Mouse (Mus musculus): ENCODE measurements around the gene Fam89b. TPM values are rescaled to one million over a fixed set of nuclear protein-coding genes. Genes with fewer than 3 reads are reported as not detected.

Fam89b gene
- polyA plus RNA-seq, 1 experiment from 2014 or later: 29.7 TPM

- 26% methylated on average over 35 of the region's 36 CpGs for WGBS (ENCODE audit: insufficient replicate concordance)
- Histone ChIP-seq H3K27me3 (ENCODE audit: control insufficient read depth, insufficient read depth, low read depth, low read length) (peaks cover 46% of the 10 kb centered on the region), H3K4me2 (ENCODE audit: low read depth, low read length) (peak overlapping the region; percentile 19; the same call in 1 of the 2 replicates), H3K27ac (ENCODE audit: low read length) (no peak overlapping the region), H3K9me3 (replicated peaks; ENCODE audit: control insufficient read depth, low read length) (no peaks in the 10 kb centered on the region), H3K36me3 (ENCODE audit: control insufficient read depth, insufficient read depth) (no peaks in the 10 kb centered on the region; the same call in 1 of the 2 replicates), H3K4me3 (ENCODE audit: low read depth, low read length) (no peak overlapping the region), H3K4me1 (ENCODE audit: control insufficient read depth, low read depth, low read length) (peaks cover 2% of the 10 kb centered on the region; the same call in 1 of the 2 replicates), H3K9ac (ENCODE audit: low read depth, low read length) (0 out of 2 replicates have a peak overlapping the region, but pooled peaks have one; percentile 11)
- no peak for ATAC-seq (ENCODE audit: low read depth)
Measured at GRCm38 (mm10) chr19:5756991-5757636, 27.7 kb upstream of the Fam89b start.

- H3K4me3 ChIP-seq (ENCODE audit: low read depth, low read length): no peak overlapping the region
- 21% methylated on average over 28 of the region's 29 CpGs for WGBS (ENCODE audit: insufficient replicate concordance)
- H3K9ac ChIP-seq (ENCODE audit: low read depth, low read length): 0 out of 2 replicates have a peak overlapping the region, but pooled peaks have one; percentile 11
- H3K9me3 ChIP-seq (replicated peaks; ENCODE audit: control insufficient read depth, low read length): no peaks in the 10 kb centered on the region
- H3K36me3 ChIP-seq (ENCODE audit: control insufficient read depth, insufficient read depth): no peaks in the 10 kb centered on the region; the same call in 1 of the 2 replicates
- ATAC-seq (ENCODE audit: low read depth): no peak
- no peak overlapping the region for H3K27ac ChIP-seq (ENCODE audit: low read length)
- H3K4me2 ChIP-seq (ENCODE audit: low read depth, low read length): peak overlapping the region; percentile 19
- peaks cover 53% of the 10 kb centered on the region for H3K27me3 ChIP-seq (ENCODE audit: control insufficient read depth, insufficient read depth, low read depth, low read length)
- H3K4me1 ChIP-seq (ENCODE audit: control insufficient read depth, low read depth, low read length): peaks cover 2% of the 10 kb centered on the region; the same call in 1 of the 2 replicates
Measured at GRCm38 (mm10) chr19:5756321-5756985, 27.0 kb upstream of the Fam89b start.

- Histone ChIP-seq H3K27me3 (ENCODE audit: control insufficient read depth, insufficient read depth, low read depth, low read length) (peaks cover 86% of the 10 kb centered on the region), H3K27ac (ENCODE audit: low read length) (no peak overlapping the region), H3K9ac (ENCODE audit: low read depth, low read length) (no peak overlapping the region), H3K4me2 (ENCODE audit: low read depth, low read length) (no peak overlapping the region), H3K36me3 (ENCODE audit: control insufficient read depth, insufficient read depth) (no peaks in the 10 kb centered on the region), H3K4me1 (ENCODE audit: control insufficient read depth, low read depth, low read length) (peaks cover 2% of the 10 kb centered on the region; the same call in 1 of the 2 replicates), H3K4me3 (ENCODE audit: low read depth, low read length) (peak overlapping the region; percentile 7; the same call in 1 of the 2 replicates), H3K9me3 (replicated peaks; ENCODE audit: control insufficient read depth, low read length) (no peaks in the 10 kb centered on the region)
- ATAC-seq (ENCODE audit: low read depth): 0 out of 2 replicates have a peak, but pooled peaks have one; percentile 22
- 5% methylated on average over 19 of the region's 20 CpGs for WGBS (ENCODE audit: insufficient replicate concordance)
Measured at GRCm38 (mm10) chr19:5751742-5752141, 22.3 kb upstream of the Fam89b start.

- H3K27me3 ChIP-seq (ENCODE audit: control insufficient read depth, insufficient read depth, low read depth, low read length): peaks cover 86% of the 10 kb centered on the region
- 12% methylated on average over 22 of the region's 22 CpGs for WGBS (ENCODE audit: insufficient replicate concordance)
- H3K36me3 ChIP-seq (ENCODE audit: control insufficient read depth, insufficient read depth): no peaks in the 10 kb centered on the region
- H3K27ac ChIP-seq (ENCODE audit: low read length): no peak overlapping the region
- no peak for ATAC-seq (ENCODE audit: low read depth)
- H3K4me3 ChIP-seq (ENCODE audit: low read depth, low read length): no peak overlapping the region
- H3K9ac ChIP-seq (ENCODE audit: low read depth, low read length): no peak overlapping the region
- no peaks in the 10 kb centered on the region for H3K9me3 ChIP-seq (replicated peaks; ENCODE audit: control insufficient read depth, low read length)
- no peak overlapping the region for H3K4me2 ChIP-seq (ENCODE audit: low read depth, low read length)
- peaks cover 2% of the 10 kb centered on the region; the same call in 1 of the 2 replicates for H3K4me1 ChIP-seq (ENCODE audit: control insufficient read depth, low read depth, low read length)
Measured at GRCm38 (mm10) chr19:5750951-5751350, 21.5 kb upstream of the Fam89b start.

GRCm38 (mm10) chr19:5749476-5749875 is 20.0 kb upstream of the Fam89b start:
- Histone ChIP-seq H3K4me1 (ENCODE audit: control insufficient read depth, low read depth, low read length) (peaks cover 5% of the 10 kb centered on the region), H3K9me3 (replicated peaks; ENCODE audit: control insufficient read depth, low read length) (no peaks in the 10 kb centered on the region), H3K27ac (ENCODE audit: low read length) (no peak overlapping the region), H3K36me3 (ENCODE audit: control insufficient read depth, insufficient read depth) (no peaks in the 10 kb centered on the region), H3K27me3 (ENCODE audit: control insufficient read depth, insufficient read depth, low read depth, low read length) (peaks cover 91% of the 10 kb centered on the region), H3K9ac (ENCODE audit: low read depth, low read length) (no peak overlapping the region), H3K4me2 (ENCODE audit: low read depth, low read length) (no peak overlapping the region), H3K4me3 (ENCODE audit: low read depth, low read length) (no peak overlapping the region)
- WGBS (ENCODE audit: insufficient replicate concordance): 50% methylated on average over 6 of the region's 6 CpGs
- no peak for ATAC-seq (ENCODE audit: low read depth)

- Histone ChIP-seq H3K27ac (ENCODE audit: low read length) (no peak overlapping the region), H3K4me1 (ENCODE audit: control insufficient read depth, low read depth, low read length) (peaks cover 5% of the 10 kb centered on the region), H3K4me3 (ENCODE audit: low read depth, low read length) (no peak overlapping the region), H3K36me3 (ENCODE audit: control insufficient read depth, insufficient read depth) (no peaks in the 10 kb centered on the region), H3K9me3 (replicated peaks; ENCODE audit: control insufficient read depth, low read length) (no peaks in the 10 kb centered on the region), H3K27me3 (ENCODE audit: control insufficient read depth, insufficient read depth, low read depth, low read length) (peaks cover 96% of the 10 kb centered on the region), H3K4me2 (ENCODE audit: low read depth, low read length) (no peak overlapping the region), H3K9ac (ENCODE audit: low read depth, low read length) (no peak overlapping the region)
- 17% methylated on average over 12 of the region's 12 CpGs for WGBS (ENCODE audit: insufficient replicate concordance)
- ATAC-seq (ENCODE audit: low read depth): peak; percentile 15; the same call in 1 of the 2 replicates
Measured at GRCm38 (mm10) chr19:5746907-5747363, 17.5 kb upstream of the Fam89b start.

GRCm38 (mm10) chr19:5745756-5746710 is 16.6 kb upstream of the Fam89b start:
- H3K9ac ChIP-seq (ENCODE audit: low read depth, low read length): no peak overlapping the region
- no peak overlapping the region for H3K4me3 ChIP-seq (ENCODE audit: low read depth, low read length)
- no peak overlapping the region for H3K27ac ChIP-seq (ENCODE audit: low read length)
- ATAC-seq (ENCODE audit: low read depth): no peak
- H3K9me3 ChIP-seq (replicated peaks; ENCODE audit: control insufficient read depth, low read length): no peaks in the 10 kb centered on the region
- WGBS (ENCODE audit: insufficient replicate concordance): 10% methylated on average over 35 of the region's 36 CpGs
- H3K4me1 ChIP-seq (ENCODE audit: control insufficient read depth, low read depth, low read length): peaks cover 5% of the 10 kb centered on the region
- H3K4me2 ChIP-seq (ENCODE audit: low read depth, low read length): 0 out of 2 replicates have a peak overlapping the region, but pooled peaks have one; percentile 26
- H3K36me3 ChIP-seq (ENCODE audit: control insufficient read depth, insufficient read depth): no peaks in the 10 kb centered on the region
- peaks cover 96% of the 10 kb centered on the region for H3K27me3 ChIP-seq (ENCODE audit: control insufficient read depth, insufficient read depth, low read depth, low read length)

- Histone ChIP-seq H3K4me2 (ENCODE audit: low read depth, low read length) (no peak overlapping the region), H3K9ac (ENCODE audit: low read depth, low read length) (no peak overlapping the region), H3K27ac (ENCODE audit: low read length) (no peak overlapping the region), H3K36me3 (ENCODE audit: control insufficient read depth, insufficient read depth) (no peaks in the 10 kb centered on the region), H3K27me3 (ENCODE audit: control insufficient read depth, insufficient read depth, low read depth, low read length) (peaks cover 94% of the 10 kb centered on the region), H3K4me3 (ENCODE audit: low read depth, low read length) (no peak overlapping the region), H3K4me1 (ENCODE audit: control insufficient read depth, low read depth, low read length) (peaks cover 5% of the 10 kb centered on the region), H3K9me3 (replicated peaks; ENCODE audit: control insufficient read depth, low read length) (no peaks in the 10 kb centered on the region)
- no peak for ATAC-seq (ENCODE audit: low read depth)
- WGBS (ENCODE audit: insufficient replicate concordance): 32% methylated on average over 5 of the region's 5 CpGs
Measured at GRCm38 (mm10) chr19:5743576-5743975, 14.1 kb upstream of the Fam89b start.

All from liver, embryonic 16.5 days (tissue).